Mouse (Mus musculus) cortical plate, adult 2 months (tissue): ENCODE data around the gene Ywhae. TPM values are rescaled to one million over a fixed set of nuclear protein-coding genes. Genes with fewer than 3 reads are reported as not detected.

Source experiments
- H3K27ac ChIP-seq: fragments of 200-500 bp; 2 replicates; pipeline ENCODE4 v1.5.1; 2012; ENCODE audit warnings: low read length, control low read depth, inconsistent platforms; ENCODE audit not compliant: insufficient read depth
- H3K4me1 ChIP-seq: fragments of 200-500 bp; 2 replicates; pipeline ENCODE4 v1.6.1; 2011; ENCODE audit warnings: low read length; ENCODE audit not compliant: control insufficient read depth, insufficient read depth
- H3K4me3 ChIP-seq: fragments of 200-500 bp; 2 replicates; pipeline ENCODE4 v1.5.1; 2011; ENCODE audit warnings: mild to moderate bottlenecking, low read length, control low read depth; ENCODE audit not compliant: insufficient read depth
- CTCF ChIP-seq: fragments of 200-500 bp; IDR thresholded peaks from 2 replicates; pipeline ENCODE4 v1.5.1; 2011; ENCODE audit warnings: mild to moderate bottlenecking, control low read depth, low read length; ENCODE audit not compliant: insufficient read depth; ENCODE audit errors: extremely low read depth
- POLR2A ChIP-seq: fragments of 200-500 bp; IDR thresholded peaks from 2 replicates; pipeline ENCODE4 v1.6.1; 2011; ENCODE audit warnings: mild to moderate bottlenecking, low read length, control low read depth; ENCODE audit not compliant: insufficient read depth; ENCODE audit errors: extremely low read depth
- polyA plus RNA-seq: library from polyadenylated mRNA; depleted of rRNA; stranded (reverse); fragments of >200 nt; gene quantifications from 2 replicates; pipeline ENCODE4 v1.2.3, GENCODE M21; 2012; rRNA removed

Ywhae gene
- polyA plus RNA-seq, 1 experiment = 987 TPM

- no peak overlapping the region for H3K4me3 ChIP-seq
- H3K4me1 ChIP-seq = no peaks in the 10 kb centered on the region
- TF ChIP-seq POLR2A = no peak
- TF ChIP-seq CTCF = no peak
- no peak overlapping the region for H3K27ac ChIP-seq
Observed at GRCm38 (mm10) chr11:75810526-75810925, 77.9 kb downstream of the Ywhae start.

GRCm38 (mm10) chr11:75811900-75812299 lies 79.2 kb downstream of the Ywhae start:
- TF ChIP-seq POLR2A (no peak), CTCF (no peak)
- Histone ChIP-seq H3K27ac (no peak overlapping the region), H3K4me1 (no peaks in the 10 kb centered on the region), H3K4me3 (no peak overlapping the region)

- TF ChIP-seq POLR2A (no peak), CTCF (no peak)
- Histone ChIP-seq H3K4me3 (no peak overlapping the region), H3K4me1 (no peaks in the 10 kb centered on the region), H3K27ac (no peak overlapping the region)
Observed at GRCm38 (mm10) chr11:75813085-75813484, 80.4 kb downstream of the Ywhae start.

Other genes with a start within 250 kb of the Ywhae start
- 88.8 and 89.2 TPM in 2 replicates for gene Prpf8, start 246.1 kb upstream of the Ywhae start, polyA plus RNA-seq
- gene Rilp, start 222.8 kb upstream of the Ywhae start, polyA plus RNA-seq = 2.8 TPM in 2 replicates
- 2.7 and 3.2 TPM in 2 replicates for gene Scarf1, start 219.3 kb upstream of the Ywhae start, polyA plus RNA-seq
- gene Slc43a2, start 201.2 kb upstream of the Ywhae start, polyA plus RNA-seq = 32.0 and 34.3 TPM in 2 replicates
- gene Pitpna, start 144.8 kb upstream of the Ywhae start, polyA plus RNA-seq = 259 TPM in 2 replicates
- gene Inpp5k, start 101.9 kb upstream of the Ywhae start, polyA plus RNA-seq = 66.1 and 68.9 TPM in 2 replicates
- 17.7 and 19.0 TPM in 2 replicates for gene Myo1c, start 82.4 kb upstream of the Ywhae start, polyA plus RNA-seq
- 80.5 and 82.5 TPM in 2 replicates for gene Crk, start 53.6 kb upstream of the Ywhae start, polyA plus RNA-seq
- 7.9 and 11.7 TPM in 2 replicates for gene Doc2b, start 63.2 kb downstream of the Ywhae start, polyA plus RNA-seq
- gene Rph3al, start 205.6 kb downstream of the Ywhae start, polyA plus RNA-seq = 1.7 and 2.5 TPM in 2 replicates